Mouse (Mus musculus) midbrain, embryonic 12.5 days (tissue): ENCODE data around the gene Tctex1d1. TPM values are rescaled to one million over a fixed set of nuclear protein-coding genes. Genes with fewer than 3 reads are reported as not detected.
A peak's percentile ranks its signal among the peaks of the same experiment; 100 is the strongest.

ENCODE experiments used
- ATAC-seq: fragments of 200-750 bp; cut with Nextera tagmentation; 2 replicates; pipeline ENCODE4 v1.8.0; 2017; ENCODE audit warnings: low read depth, moderate TSS enrichment, moderate library complexity; ENCODE audit not compliant: low FRiP score
- H3K27ac ChIP-seq: fragments of 300-500 bp; sonication (generic); replicated peaks from 2 replicates; pipeline ENCODE4 v1.5.1; 2016; ENCODE audit warnings: mild to moderate bottlenecking
- H3K27me3 ChIP-seq: fragments of 300-500 bp; sonication (generic); 2 replicates; pipeline ENCODE4 v1.6.1; 2016; ENCODE audit warnings: mild to moderate bottlenecking
- H3K36me3 ChIP-seq: fragments of 300-500 bp; sonication (generic); 2 replicates; pipeline ENCODE4 v1.6.1; 2016
- H3K4me1 ChIP-seq: fragments of 300-500 bp; sonication (generic); 2 replicates; pipeline ENCODE4 v1.6.1; 2016
- H3K4me2 ChIP-seq: fragments of 300-500 bp; sonication (generic); replicated peaks from 2 replicates; pipeline ENCODE4 v1.6.1; 2016; ENCODE audit warnings: mild to moderate bottlenecking, moderate library complexity
- H3K4me3 ChIP-seq: fragments of 300-500 bp; sonication (generic); 2 replicates; pipeline ENCODE4 v1.5.1; 2016; ENCODE audit warnings: mild to moderate bottlenecking
- H3K9ac ChIP-seq: fragments of 300-500 bp; sonication (generic); replicated peaks from 2 replicates; pipeline ENCODE4 v1.6.1; 2016; ENCODE audit warnings: mild to moderate bottlenecking, moderate library complexity
- H3K9me3 ChIP-seq: fragments of 300-500 bp; sonication (generic); 2 replicates; pipeline ENCODE4 v1.6.1; 2016; ENCODE audit warnings: mild to moderate bottlenecking
- WGBS: fragments of 180-500 bp; shearing (Covaris S2); methylation state at CpG from one replicate; pipeline ENCODE4 v1.1.7; 2016; 5-methylcytosine and 5-hydroxymethylcytosine counted together
- polyA plus RNA-seq: library from polyadenylated mRNA; unstranded; fragments of >200 nt; fragmentation: Nextera tagmentation; extraction: Ambion mirVana; gene quantifications from 2 replicates; pipeline ENCODE4 v1.2.1, GENCODE M21; 2016

The Tctex1d1 gene
- polyA plus RNA-seq, 1 experiment from 2014 or later: not detected

DNA sequence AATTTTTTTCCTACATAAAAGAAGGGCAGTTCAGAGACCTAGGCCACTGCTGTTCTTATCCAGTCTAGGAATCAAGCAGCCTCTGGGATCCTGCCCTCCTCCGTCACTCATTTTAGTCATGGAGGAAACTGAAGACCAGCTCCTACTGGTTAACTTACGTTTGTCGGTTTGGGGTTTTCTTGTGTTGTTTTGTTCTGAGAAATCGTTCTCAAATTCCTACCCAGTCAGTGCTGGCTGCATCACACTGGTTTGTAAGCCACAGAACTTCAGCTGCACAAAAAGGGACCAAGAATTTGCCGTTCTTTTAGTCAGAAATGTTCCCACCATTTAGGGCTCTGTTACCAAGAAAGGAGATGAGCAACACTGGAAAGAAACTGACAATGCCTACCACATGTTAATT is 11.0 kb downstream of the Tctex1d1 start:
- WGBS: 74% methylated on average over 5 of the region's 5 CpGs
- no peak overlapping the region for H3K4me2 ChIP-seq
- H3K4me1 ChIP-seq: no peaks in the 10 kb centered on the region
- no peak overlapping the region for H3K4me3 ChIP-seq
- H3K27me3 ChIP-seq: no peaks in the 10 kb centered on the region
- H3K27ac ChIP-seq: no peak overlapping the region
- no peaks in the 10 kb centered on the region for H3K9me3 ChIP-seq
- ATAC-seq: no peak
- no peaks in the 10 kb centered on the region for H3K36me3 ChIP-seq
- no peak overlapping the region for H3K9ac ChIP-seq

DNA sequence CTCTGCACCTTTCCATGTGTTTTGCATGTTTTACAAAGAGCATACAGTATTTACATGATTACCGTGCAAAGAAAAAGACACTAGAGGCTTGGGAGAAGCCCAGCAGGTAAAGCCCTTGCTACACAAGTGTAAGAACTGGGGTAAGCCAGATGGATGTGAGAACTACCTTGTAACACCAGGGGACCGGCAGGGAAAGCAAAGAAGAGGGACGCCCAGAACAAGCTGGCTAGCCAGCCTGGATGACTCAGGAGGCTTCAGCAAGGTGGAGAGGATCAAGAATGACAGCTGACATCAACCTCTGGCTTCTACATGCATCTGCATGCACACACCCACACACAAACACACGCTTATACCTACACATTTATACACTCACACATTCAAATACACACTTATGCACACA is 11.6 kb downstream of the Tctex1d1 start:
- no peak overlapping the region for H3K27ac ChIP-seq
- WGBS: 82% methylated on average over 4 of the region's 4 CpGs
- H3K27me3 ChIP-seq: no peaks in the 10 kb centered on the region
- no peak overlapping the region for H3K4me3 ChIP-seq
- H3K4me1 ChIP-seq: no peaks in the 10 kb centered on the region
- ATAC-seq: no peak
- H3K36me3 ChIP-seq: no peaks in the 10 kb centered on the region
- no peaks in the 10 kb centered on the region for H3K9me3 ChIP-seq
- no peak overlapping the region for H3K9ac ChIP-seq
- no peak overlapping the region for H3K4me2 ChIP-seq

DNA sequence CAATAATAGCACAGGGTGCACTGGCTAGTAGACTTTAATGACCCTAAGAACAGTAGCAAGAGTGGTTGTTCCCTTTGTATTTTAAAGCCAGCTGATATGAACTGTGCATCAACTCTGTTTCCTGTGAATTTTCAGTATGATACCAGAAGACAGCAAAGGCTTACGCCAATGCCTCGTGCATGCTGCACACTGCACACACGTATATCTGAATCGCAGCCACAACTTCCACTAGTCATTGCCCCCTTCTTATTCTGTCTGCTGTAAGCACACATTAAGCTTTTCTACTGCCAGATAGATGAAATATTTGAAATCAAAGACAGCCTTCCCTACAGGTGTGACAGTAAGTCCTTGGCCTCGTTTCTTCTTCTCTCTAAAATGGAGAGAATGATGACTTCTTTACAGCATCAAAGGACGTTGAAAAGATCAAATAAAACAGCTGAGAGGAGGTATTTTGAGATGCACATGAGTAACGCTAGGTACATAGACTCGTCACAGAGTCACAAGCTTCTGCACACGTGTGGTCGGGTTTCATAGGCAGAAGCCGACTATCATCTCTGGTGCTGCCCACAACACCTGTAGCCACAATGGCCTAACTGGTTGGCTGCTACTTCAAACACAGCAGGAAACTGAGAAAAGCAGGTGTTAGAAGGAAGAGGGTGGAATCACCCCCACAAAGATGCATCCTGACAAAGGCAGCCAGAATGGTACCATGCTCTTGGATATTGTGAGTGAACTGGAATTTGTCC is 12.4 kb downstream of the Tctex1d1 start:
- Histone ChIP-seq H3K4me2 (no peak overlapping the region), H3K36me3 (no peaks in the 10 kb centered on the region), H3K4me1 (no peaks in the 10 kb centered on the region), H3K27me3 (no peaks in the 10 kb centered on the region), H3K9me3 (no peaks in the 10 kb centered on the region), H3K4me3 (no peak overlapping the region), H3K27ac (no peak overlapping the region), H3K9ac (no peak overlapping the region)
- 85% methylated on average over 11 of the region's 11 CpGs for WGBS
- ATAC-seq: no peak

DNA sequence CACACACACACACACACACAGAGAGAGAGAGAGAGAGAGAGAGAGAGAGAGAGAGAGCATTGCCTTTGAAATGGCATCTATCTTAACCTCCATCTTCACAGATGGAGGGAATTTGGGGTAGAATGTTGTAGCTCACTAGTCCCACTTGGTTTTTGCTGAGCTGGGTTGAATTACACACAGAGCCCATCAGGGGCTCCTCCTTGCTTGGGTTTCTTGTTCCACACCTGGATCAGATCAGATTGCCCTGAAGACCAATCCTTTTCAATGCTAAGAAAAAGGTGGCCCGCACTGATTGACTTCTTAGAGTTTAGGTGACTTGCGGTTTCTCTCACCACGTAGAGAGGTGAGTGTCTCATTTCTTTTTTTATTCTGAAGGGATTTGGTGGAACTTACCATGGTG is 13.3 kb downstream of the Tctex1d1 start:
- H3K36me3 ChIP-seq: no peaks in the 10 kb centered on the region
- H3K9ac ChIP-seq: no peak overlapping the region
- H3K4me2 ChIP-seq: no peak overlapping the region
- no peaks in the 10 kb centered on the region for H3K4me1 ChIP-seq
- H3K9me3 ChIP-seq: no peaks in the 10 kb centered on the region
- 66% methylated on average over 3 of the region's 3 CpGs for WGBS
- no peak for ATAC-seq
- H3K27me3 ChIP-seq: no peaks in the 10 kb centered on the region
- no peak overlapping the region for H3K27ac ChIP-seq
- no peak overlapping the region for H3K4me3 ChIP-seq

DNA sequence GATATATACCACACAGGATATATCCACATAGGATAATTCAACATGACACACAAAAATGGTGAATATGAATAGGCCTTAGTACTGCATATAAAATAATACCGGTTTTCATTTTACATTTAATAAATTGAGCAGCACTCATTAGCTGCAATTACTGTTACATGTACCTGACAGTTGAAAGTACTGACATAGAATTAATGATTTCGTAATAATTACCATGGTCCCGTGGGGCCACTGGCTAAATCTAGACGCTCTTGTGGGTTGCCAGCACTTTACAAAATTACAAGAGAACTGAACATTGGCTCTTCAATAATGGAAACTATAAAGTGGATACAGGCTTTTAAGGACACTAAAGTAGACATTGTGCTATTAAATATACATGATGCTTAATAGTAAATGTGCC is 26.3 kb downstream of the Tctex1d1 start:
- H3K4me2 ChIP-seq: no peak overlapping the region
- H3K9me3 ChIP-seq: no peaks in the 10 kb centered on the region
- peaks cover 14% of the 10 kb centered on the region for H3K4me1 ChIP-seq
- H3K36me3 ChIP-seq: no peaks in the 10 kb centered on the region
- H3K27ac ChIP-seq: no peak overlapping the region
- no peak overlapping the region for H3K4me3 ChIP-seq
- ATAC-seq: no peak
- H3K9ac ChIP-seq: no peak overlapping the region
- 89% methylated on average over 4 of the region's 4 CpGs for WGBS
- H3K27me3 ChIP-seq: no peaks in the 10 kb centered on the region

DNA sequence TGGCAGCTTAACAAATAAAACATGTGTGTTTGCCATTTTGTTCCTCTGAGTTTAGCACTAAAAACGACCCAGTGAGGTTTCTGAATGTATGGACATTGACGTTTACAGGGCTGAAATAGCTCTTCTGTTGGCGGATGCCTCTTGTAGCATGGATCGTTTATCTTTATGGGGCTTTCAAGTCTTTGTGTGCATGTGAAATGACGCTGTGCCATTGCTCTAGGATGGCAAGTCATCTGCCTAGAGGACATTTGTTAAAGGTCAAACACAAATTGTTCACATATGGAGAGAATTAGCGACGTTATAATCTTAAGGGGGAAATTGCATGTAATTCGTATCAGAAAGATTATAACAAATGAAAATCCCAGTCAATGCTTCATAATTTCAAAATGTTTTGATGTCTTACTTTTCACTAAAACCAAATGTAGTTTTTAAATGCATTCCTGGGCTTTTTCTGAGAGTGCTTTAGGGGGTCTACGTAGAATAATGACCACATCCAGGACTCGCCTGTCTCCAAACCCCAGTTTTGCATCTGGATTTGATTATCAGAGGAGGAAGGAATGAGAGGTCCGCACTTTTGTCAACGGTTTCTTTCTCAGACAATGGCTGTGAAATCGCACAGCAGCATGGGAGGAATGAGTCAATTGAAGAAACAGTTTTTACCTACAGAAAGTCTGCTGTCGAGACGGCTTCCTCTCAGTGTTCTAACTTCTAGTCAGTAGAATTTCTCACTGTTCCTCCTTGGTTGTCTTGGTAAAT is 27.0 kb downstream of the Tctex1d1 start:
- 69% methylated on average over 15 of the region's 15 CpGs for WGBS
- no peak overlapping the region for H3K27ac ChIP-seq
- H3K4me2 ChIP-seq: no peak overlapping the region
- H3K4me3 ChIP-seq: no peak overlapping the region
- no peak for ATAC-seq
- H3K9me3 ChIP-seq: no peaks in the 10 kb centered on the region
- no peaks in the 10 kb centered on the region for H3K36me3 ChIP-seq
- peaks cover 14% of the 10 kb centered on the region for H3K4me1 ChIP-seq
- H3K27me3 ChIP-seq: no peaks in the 10 kb centered on the region
- no peak overlapping the region for H3K9ac ChIP-seq

DNA sequence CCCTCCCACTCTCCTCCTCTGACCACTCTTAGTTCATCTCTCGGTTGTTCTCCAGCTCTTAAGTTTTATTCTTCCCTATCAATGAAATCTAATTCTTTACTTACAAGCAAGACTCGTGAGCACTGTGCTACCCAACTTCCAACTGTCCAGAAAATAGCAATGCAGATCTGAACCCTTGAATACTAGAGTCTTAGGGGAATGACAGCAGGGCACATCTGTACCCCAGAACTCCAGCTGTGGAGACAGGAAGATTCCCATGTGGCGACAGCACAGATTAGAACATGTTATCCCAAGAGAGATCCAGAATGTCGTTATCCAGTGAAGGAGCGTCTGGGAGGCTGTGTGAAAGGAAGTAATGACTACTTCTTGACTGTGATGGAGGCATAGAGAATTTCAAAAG is 27.9 kb downstream of the Tctex1d1 start:
- WGBS: 65% methylated on average over 5 of the region's 5 CpGs
- no peak overlapping the region for H3K9ac ChIP-seq
- no peak overlapping the region for H3K4me3 ChIP-seq
- no peak overlapping the region for H3K4me2 ChIP-seq
- H3K36me3 ChIP-seq: no peaks in the 10 kb centered on the region
- no peak for ATAC-seq
- no peaks in the 10 kb centered on the region for H3K27me3 ChIP-seq
- H3K4me1 ChIP-seq: peaks cover 14% of the 10 kb centered on the region
- H3K27ac ChIP-seq: 0 out of 2 replicates have a peak overlapping the region, but pooled peaks have one; percentile 67
- no peaks in the 10 kb centered on the region for H3K9me3 ChIP-seq

DNA sequence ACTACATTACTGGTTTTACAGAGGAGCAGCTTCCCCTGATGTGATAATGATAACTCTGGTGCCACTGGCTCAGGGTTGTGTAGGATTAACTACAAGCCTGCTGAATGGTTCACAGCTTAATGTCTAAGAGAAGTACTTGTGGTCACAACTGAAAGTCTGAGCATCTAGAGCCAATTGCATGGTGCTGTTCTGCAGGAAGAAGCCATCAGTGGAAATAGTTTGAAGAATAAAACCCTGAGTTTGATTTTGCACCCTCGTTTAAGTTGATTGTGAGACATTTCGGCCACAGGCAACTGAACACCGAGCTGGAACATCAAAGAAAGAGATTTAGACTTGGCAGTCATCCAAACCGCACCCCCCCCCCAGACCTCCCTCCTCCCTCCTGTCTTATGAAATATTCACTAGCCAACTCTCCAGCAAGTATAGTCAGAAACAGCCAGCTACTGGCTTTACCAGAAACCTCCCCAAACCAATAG is 28.6 kb downstream of the Tctex1d1 start:
- Histone ChIP-seq H3K4me3 (no peak overlapping the region), H3K27ac (peak overlapping the region; percentile 67), H3K4me1 (peaks cover 18% of the 10 kb centered on the region), H3K36me3 (no peaks in the 10 kb centered on the region), H3K9ac (no peak overlapping the region), H3K27me3 (no peaks in the 10 kb centered on the region), H3K9me3 (no peaks in the 10 kb centered on the region), H3K4me2 (peak overlapping the region; percentile 19; the same call in 1 of the 2 replicates)
- ATAC-seq: peak; percentile 41; the same call in 1 of the 2 replicates
- WGBS: 12% methylated on average over 3 of the region's 4 CpGs

DNA sequence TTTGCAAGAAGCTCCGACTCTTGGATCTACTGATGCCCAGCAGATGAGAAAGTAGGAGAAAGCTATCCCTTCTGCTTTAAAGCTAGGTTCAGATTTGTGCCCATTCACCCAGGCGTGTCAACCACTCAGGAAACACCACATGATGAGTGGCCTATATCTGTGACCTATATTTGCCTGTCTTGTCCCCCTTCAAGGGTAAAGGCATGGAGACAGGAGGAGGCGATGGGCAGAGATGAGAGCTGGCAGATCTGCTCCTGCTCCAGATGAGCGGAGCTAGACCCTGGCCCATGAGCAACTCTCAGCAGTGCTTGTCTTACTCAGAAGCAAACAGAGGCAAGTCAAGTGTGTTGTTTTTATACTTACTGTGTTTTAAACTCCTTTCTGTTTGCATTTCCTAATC is 32.3 kb downstream of the Tctex1d1 start:
- H3K27me3 ChIP-seq: no peaks in the 10 kb centered on the region
- ATAC-seq: no peak
- 92% methylated on average over 4 of the region's 4 CpGs for WGBS

DNA sequence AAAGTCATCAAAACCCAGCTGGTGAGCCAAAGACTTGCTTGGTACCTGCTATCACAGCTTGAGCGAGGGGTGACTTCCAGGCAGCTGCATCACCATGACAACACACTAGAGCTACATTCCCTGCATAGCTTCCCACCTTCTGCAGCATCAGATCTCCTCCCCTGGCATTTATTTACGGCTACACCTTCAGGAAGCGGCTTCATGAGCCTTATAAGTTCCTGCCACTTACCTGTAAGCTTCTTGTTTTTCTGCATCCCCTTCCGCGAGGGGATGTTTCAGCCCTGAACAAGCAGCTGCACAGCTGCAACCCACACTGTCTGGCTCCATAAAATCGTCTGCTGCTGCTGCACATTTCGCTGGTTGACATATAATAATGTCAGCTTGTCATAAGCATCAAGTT is 33.4 kb downstream of the Tctex1d1 start:
- H3K4me1 ChIP-seq: peaks cover 22% of the 10 kb centered on the region
- no peak overlapping the region for H3K4me2 ChIP-seq
- H3K27me3 ChIP-seq: no peaks in the 10 kb centered on the region
- no peaks in the 10 kb centered on the region for H3K36me3 ChIP-seq
- 39% methylated on average over 7 of the region's 7 CpGs for WGBS
- no peak for ATAC-seq
- no peak overlapping the region for H3K9ac ChIP-seq
- no peak overlapping the region for H3K27ac ChIP-seq
- no peaks in the 10 kb centered on the region for H3K9me3 ChIP-seq
- H3K4me3 ChIP-seq: no peak overlapping the region

More for the DNA sequence above, 32.3 kb downstream of the Tctex1d1 start:
- Histone ChIP-seq H3K4me2 (no peak overlapping the region), H3K4me1 (peaks cover 29% of the 10 kb centered on the region), H3K36me3 (no peaks in the 10 kb centered on the region), H3K9me3 (no peaks in the 10 kb centered on the region), H3K4me3 (no peak overlapping the region), H3K27ac (no peak overlapping the region), H3K9ac (no peak overlapping the region)

DNA sequence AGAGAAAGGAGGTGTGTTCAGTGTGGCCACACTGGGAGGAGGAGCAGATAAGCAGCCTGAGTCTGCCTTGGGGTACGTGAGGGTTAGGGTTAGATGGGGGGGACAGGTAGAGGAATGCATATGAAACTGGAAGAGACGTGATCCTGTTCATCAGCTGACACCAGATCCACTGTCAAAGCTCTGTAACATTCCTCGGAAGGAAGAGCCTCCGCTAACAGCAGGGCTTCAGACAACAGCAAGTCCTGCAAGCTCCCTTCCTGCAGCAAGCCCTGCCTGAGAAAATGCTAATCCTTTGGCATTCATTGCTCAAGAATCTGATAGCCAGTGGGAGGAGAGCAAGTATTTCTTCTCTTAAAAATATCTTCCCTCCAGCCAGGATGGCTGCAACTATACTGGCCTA is 35.1 kb downstream of the Tctex1d1 start:
- Histone ChIP-seq H3K27me3 (no peaks in the 10 kb centered on the region), H3K36me3 (no peaks in the 10 kb centered on the region), H3K9me3 (no peaks in the 10 kb centered on the region), H3K27ac (no peak overlapping the region), H3K4me2 (peak overlapping the region; percentile 34), H3K9ac (0 out of 2 replicates have a peak overlapping the region, but pooled peaks have one; percentile 37), H3K4me1 (peaks cover 15% of the 10 kb centered on the region), H3K4me3 (no peak overlapping the region)
- ATAC-seq: 0 out of 2 replicates have a peak, but pooled peaks have one; percentile 27
- 0% methylated on average over 4 of the region's 4 CpGs for WGBS

DNA sequence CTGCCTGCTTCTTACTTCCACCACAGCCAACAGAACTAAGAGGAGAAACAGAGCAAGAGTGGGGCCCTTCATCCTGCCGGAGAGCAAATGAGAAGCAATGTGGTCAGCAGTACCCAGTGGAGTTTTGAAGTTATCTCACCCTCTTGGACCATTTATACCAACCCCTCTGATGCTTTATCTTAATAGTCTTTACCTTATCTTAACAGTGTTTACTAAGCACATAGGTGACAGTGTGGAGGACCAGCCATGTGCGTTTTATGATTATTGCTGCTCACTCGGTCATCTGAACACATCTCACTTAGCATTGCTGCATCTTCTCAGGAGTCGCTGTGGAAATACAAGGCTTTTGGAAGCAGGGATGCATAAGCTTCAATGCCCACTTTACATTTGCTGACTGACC is 48.2 kb downstream of the Tctex1d1 start, which contains the start of gene Insl5:
Gene Insl5, minus strand, starts transcription at position 222 of the 400 bp plus-strand sequence.
- no peak within 1 kb of the TSS for H3K9ac ChIP-seq
- 91% methylated on average over 4 of the region's 4 CpGs for WGBS
- no peaks in the 10 kb centered on the region for H3K4me1 ChIP-seq
- no peak within 1 kb of the TSS for H3K4me3 ChIP-seq
- no peak for ATAC-seq
- no peaks in the 10 kb centered on the region for H3K9me3 ChIP-seq
- no peaks in the 10 kb centered on the region for H3K36me3 ChIP-seq
- no peak within 1 kb of the TSS for H3K27ac ChIP-seq
- H3K27me3 ChIP-seq: no peaks in the 10 kb centered on the region
- H3K4me2 ChIP-seq: no peak within 1 kb of the TSS
